8 mouse cellular contexts compared by ENCODE assay signal in genomic region chr10:117434871-117435733, GRCm38 (mm10). TPM values are rescaled to one million over a fixed set of nuclear protein-coding genes. Genes with fewer than 3 reads are reported as not detected.
A peak's percentile ranks its signal among the peaks of the same experiment; 100 is the strongest.
DNase-seq lines count a peak whose midpoint lies in the region; ATAC-seq lines count a peak whose summit lies in the region.

No protein-coding gene starts in this region.

- no peaks in the 10 kb centered on the region for H3K9me3 ChIP-seq in hindbrain, embryonic 13.5 days

- H3K4me2 ChIP-seq in hindbrain, embryonic 13.5 days = peak overlapping the region; percentile 61

- ATAC-seq in hindbrain, embryonic 13.5 days (ENCODE audit: low FRiP score) = peak; percentile 79

- H3K4me3 ChIP-seq in hindbrain, embryonic 13.5 days = peak overlapping the region; percentile 33

- WGBS in hindbrain, embryonic 13.5 days = 16% methylated on average over 33 of the region's 33 CpGs

- peak; percentile 82 for DNase-seq in NIH3T3 (ENCODE audit: low read depth)
- peak; percentile 96 to 99 for DNase-seq in cerebellum, postnatal 14 days
- peak; percentile 72 to 86 for DNase-seq in frontal cortex, postnatal 14 days (ENCODE audit: low spot score in 2 of 2)
- peak; percentile 88 to 90 for DNase-seq in layer of hippocampus, postnatal 14 days (ENCODE audit: low spot score in 2 of 2)
- peak; percentile 95 for DNase-seq in lung, postnatal 14 days
- peak; percentile 84 for DNase-seq in ovary, postnatal 36 days (ENCODE audit: low spot score)
- DNase-seq in thymus, postnatal 14 days = peak; percentile 93

- peak overlapping the region; percentile 64 for H3K9ac ChIP-seq in hindbrain, embryonic 13.5 days

- H3K27ac ChIP-seq in hindbrain, embryonic 13.5 days = no peak overlapping the region

- peaks cover 9% of the 10 kb centered on the region for H3K27me3 ChIP-seq in hindbrain, embryonic 13.5 days

- H3K36me3 ChIP-seq in hindbrain, embryonic 13.5 days = no peaks in the 10 kb centered on the region

- peaks cover 18% of the 10 kb centered on the region for H3K4me1 ChIP-seq in hindbrain, embryonic 13.5 days (replicated peaks)

RNA-seq across cellular contexts. Expression of gene Cpsf6, which starts 55.3 kb away (rescaled TPM):
- polyA plus RNA-seq in hindbrain, embryonic 13.5 days (2015; fragmentation: Nextera tagmentation; extraction: Ambion mirVana) = 177 and 179 TPM in 2 replicates
- 100 to 1,000 TPM; 107 to 114 TPM for total RNA-seq in layer of hippocampus, postnatal 14 days (2021)
